Mouse (Mus musculus) megakaryocyte, embryonic 14.5 days (primary cell): ENCODE data around the gene Sap30l. TPM values are rescaled to one million over a fixed set of nuclear protein-coding genes. Genes with fewer than 3 reads are reported as not detected.
A peak's percentile ranks its signal among the peaks of the same experiment; 100 is the strongest.

ENCODE experiments used
- H3K27me3 ChIP-seq: replicated peaks from 2 replicates; pipeline ENCODE3; 2012; ENCODE audit warnings: inconsistent platforms
- H3K36me3 ChIP-seq: replicated peaks from 2 replicates; pipeline ENCODE3; 2012; ENCODE audit warnings: low read length, inconsistent platforms, mixed read lengths
- H3K4me1 ChIP-seq: 2 replicates; pipeline ENCODE4 v1.6.1; 2012; ENCODE audit warnings: inconsistent platforms
- H3K4me3 ChIP-seq: replicated peaks from 2 replicates; pipeline ENCODE3; 2012; ENCODE audit warnings: moderate library complexity, mild to moderate bottlenecking, inconsistent platforms
- H3K9me3 ChIP-seq: 2 replicates; pipeline ENCODE4 v1.6.1; 2012; ENCODE audit warnings: inconsistent platforms
- FLI1 ChIP-seq: IDR thresholded peaks from 2 replicates; pipeline ENCODE4 v1.6.1; 2012; ENCODE audit warnings: low read length, inconsistent platforms, mixed read lengths
- GATA1 ChIP-seq: IDR thresholded peaks from 3 replicates; pipeline ENCODE4 v1.6.1; 2012; ENCODE audit warnings: mixed read lengths, low read length, inconsistent platforms, borderline replicate concordance
- polyA plus RNA-seq: library from polyadenylated mRNA; stranded (reverse); fragments of >175 nt; gene quantifications from 2 replicates; pipeline ENCODE4 v1.2.3, GENCODE M21; 2012; ENCODE audit warnings: low replicate concordance; ENCODE audit not compliant: insufficient read depth

The Sap30l gene
- 87.1 and 100 TPM in 2 replicates for polyA plus RNA-seq

DNA sequence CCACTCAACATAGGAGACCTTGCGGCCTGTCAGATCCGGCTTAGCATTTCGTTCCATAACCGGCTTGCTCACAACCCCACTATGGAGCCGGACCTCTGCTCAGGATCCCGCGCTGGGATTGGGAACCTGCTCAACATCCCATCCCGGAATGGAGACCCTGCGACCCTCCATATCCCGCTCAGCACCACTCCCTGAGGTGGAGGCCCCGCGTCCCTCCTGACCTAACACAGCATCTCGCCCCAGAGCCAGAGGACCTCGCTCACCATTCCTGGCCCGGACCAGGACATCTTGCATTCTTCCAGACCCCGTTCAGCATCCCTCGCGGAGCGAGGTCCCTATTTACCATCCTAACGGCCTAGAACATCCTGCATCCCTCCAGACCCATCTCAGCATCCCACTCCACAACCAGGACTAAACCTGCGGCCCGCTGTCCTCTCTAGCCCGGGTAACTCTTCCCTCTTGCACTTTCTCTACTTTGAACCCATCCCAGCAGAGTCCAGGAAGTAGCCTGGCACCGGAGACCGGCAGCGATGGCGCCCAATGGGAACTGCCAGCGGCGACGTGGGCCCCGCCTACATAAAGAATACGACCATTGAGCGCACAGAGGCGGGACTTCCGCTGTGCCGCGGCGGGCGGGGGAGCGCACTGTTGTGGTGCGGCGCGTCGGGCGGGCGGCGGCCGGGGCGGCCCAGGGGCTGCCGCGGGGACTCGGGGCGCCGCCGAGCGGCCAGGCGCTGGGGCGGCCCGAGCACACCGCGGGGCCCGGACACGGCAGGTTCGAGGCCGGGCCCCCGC, at the start of gene Sap30l:
TSS of gene Sap30l (plus strand) at position 667 of the 795 bp plus-strand sequence.
- Histone ChIP-seq H3K4me1 (peaks cover 65% of the 10 kb centered on the region), H3K36me3 (peaks cover 17% of the 10 kb centered on the region), H3K27me3 (no peaks in the 10 kb centered on the region), H3K4me3 (peak within 1 kb of the TSS; percentile 94), H3K9me3 (no peaks in the 10 kb centered on the region)
- TF ChIP-seq FLI1 (no peak), GATA1 (no peak)

DNA sequence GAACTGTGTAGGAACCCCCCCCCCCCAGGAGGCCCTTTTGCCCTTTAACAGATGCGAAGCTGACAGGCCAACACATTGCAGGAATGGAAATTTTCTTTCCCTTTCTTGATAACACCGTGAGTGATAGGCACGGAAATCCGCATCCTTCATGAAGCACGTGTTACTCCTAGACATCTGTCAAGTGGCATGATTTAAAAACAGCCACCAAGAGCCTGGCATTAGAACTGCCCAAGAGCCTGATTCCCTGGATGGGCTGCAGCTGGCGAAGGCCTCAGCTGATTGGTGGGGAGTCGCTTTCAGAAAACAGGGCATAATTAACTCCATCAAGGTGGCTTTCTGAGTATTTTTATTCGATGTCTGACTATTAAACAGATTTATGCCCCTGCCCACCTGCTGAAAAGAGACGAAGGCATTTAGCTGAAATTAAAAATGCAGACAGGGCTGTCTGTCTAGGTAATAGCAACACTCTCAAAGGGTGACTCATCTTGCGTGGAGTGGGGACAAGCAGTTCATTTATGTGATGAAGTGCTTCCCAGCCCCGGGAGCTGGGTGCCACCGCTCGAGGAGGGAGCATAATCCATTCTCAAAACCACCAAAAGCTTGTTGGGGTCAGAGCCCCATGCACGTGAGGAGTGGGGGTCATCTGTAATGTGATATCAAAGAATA, 47.8 kb upstream of the Sap30l start:
- no peak for TF ChIP-seq FLI1
- Histone ChIP-seq H3K27me3 (peaks cover 18% of the 10 kb centered on the region), H3K36me3 (no peaks in the 10 kb centered on the region)

GRCm38 (mm10) chr11:57758621-57759020, 42.8 kb upstream of the Sap30l start:
- H3K4me1 ChIP-seq = no peaks in the 10 kb centered on the region
- peaks cover 13% of the 10 kb centered on the region for H3K27me3 ChIP-seq
- TF ChIP-seq GATA1 = no peak
- TF ChIP-seq FLI1 = no peak
- H3K9me3 ChIP-seq = no peaks in the 10 kb centered on the region
- H3K36me3 ChIP-seq = no peaks in the 10 kb centered on the region
- H3K4me3 ChIP-seq = no peak overlapping the region

More for the DNA sequence above, 47.8 kb upstream of the Sap30l start:
- H3K9me3 ChIP-seq = no peaks in the 10 kb centered on the region
- H3K4me1 ChIP-seq = no peaks in the 10 kb centered on the region
- no peak overlapping the region for H3K4me3 ChIP-seq

DNA sequence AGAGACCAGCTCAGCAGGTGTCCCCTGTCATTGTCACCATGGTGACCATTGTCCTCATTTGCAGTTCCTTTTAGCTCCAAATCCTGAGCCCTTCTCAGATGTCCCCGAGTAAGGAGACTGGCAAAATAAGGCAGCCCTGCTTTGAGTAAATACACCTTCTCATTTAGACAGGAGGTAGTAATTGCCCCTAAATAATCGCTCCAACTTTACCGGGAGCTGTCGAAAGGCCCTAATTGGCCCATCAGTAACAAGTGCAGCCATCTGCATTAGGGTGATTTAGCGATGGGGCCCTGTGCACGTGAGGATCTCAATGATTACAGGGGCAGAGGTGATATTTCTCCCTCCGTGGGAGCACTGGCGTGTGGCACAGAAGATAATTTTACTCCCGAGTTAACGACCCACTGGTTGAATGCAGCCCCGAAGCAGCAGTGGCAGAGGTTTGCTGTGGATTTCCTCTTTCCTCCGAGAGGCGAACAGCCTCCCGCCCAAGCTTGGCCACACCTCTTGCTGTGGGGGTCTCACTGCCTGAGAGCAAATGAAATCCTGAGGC, 40.9 kb upstream of the Sap30l start:
- no peaks in the 10 kb centered on the region for H3K4me1 ChIP-seq
- peaks cover 10% of the 10 kb centered on the region for H3K27me3 ChIP-seq
- no peaks in the 10 kb centered on the region for H3K9me3 ChIP-seq
- TF ChIP-seq FLI1 (no peak), GATA1 (no peak)
- H3K36me3 ChIP-seq = no peaks in the 10 kb centered on the region
- H3K4me3 ChIP-seq = no peak overlapping the region

DNA sequence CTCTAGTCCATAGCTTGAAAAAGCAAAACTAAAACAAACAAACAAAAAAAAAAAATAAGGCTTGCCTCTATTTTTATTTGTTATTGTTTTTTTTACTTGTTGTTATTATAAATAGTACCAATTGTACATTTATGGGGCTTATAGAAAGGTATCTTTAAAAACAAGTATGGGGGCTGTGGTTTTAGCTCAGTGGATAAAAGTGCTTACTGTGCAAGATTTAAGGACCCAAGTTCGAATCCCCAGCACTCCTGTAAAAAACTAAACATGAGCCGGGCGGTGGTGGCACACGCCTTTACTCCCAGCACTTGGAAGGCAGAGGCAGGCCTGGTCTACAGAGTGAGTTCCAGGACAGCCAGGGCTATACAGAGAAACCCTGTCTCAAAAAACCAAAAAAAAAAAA, 40.1 kb upstream of the Sap30l start:
- Histone ChIP-seq H3K9me3 (no peaks in the 10 kb centered on the region), H3K27me3 (peaks cover 10% of the 10 kb centered on the region), H3K4me3 (no peak overlapping the region), H3K4me1 (no peaks in the 10 kb centered on the region), H3K36me3 (no peaks in the 10 kb centered on the region)
- TF ChIP-seq FLI1 = no peak
- TF ChIP-seq GATA1 = no peak

- Histone ChIP-seq H3K4me1 (no peaks in the 10 kb centered on the region), H3K27me3 (peaks cover 10% of the 10 kb centered on the region), H3K36me3 (no peaks in the 10 kb centered on the region), H3K9me3 (no peaks in the 10 kb centered on the region), H3K4me3 (no peak overlapping the region)
- TF ChIP-seq GATA1 (no peak), FLI1 (no peak)
Measured at GRCm38 (mm10) chr11:57764124-57764523, 37.3 kb upstream of the Sap30l start.

DNA sequence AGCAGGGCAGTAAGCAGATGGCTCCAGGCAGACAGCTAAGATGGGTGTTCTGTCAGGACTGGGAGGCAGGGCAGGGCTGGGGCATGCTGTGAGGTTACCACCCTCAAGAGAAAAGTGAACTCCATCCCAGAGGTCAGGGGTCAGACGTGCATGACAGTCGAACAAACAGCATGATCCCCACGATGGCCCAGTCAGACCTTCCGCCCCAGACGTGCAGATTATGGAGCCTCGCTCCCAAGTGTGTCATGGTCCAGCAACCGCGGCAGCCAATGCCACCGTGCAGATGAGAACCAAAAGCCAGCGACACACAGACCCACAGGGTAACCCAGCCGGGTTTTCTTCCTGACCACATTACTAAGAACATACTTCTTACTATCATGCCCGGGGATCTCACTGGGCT, 34.8 kb upstream of the Sap30l start:
- H3K36me3 ChIP-seq = no peaks in the 10 kb centered on the region
- peaks cover 6% of the 10 kb centered on the region for H3K27me3 ChIP-seq
- H3K9me3 ChIP-seq = no peaks in the 10 kb centered on the region
- no peak overlapping the region for H3K4me3 ChIP-seq
- no peaks in the 10 kb centered on the region for H3K4me1 ChIP-seq
- TF ChIP-seq FLI1 (no peak), GATA1 (no peak)

DNA sequence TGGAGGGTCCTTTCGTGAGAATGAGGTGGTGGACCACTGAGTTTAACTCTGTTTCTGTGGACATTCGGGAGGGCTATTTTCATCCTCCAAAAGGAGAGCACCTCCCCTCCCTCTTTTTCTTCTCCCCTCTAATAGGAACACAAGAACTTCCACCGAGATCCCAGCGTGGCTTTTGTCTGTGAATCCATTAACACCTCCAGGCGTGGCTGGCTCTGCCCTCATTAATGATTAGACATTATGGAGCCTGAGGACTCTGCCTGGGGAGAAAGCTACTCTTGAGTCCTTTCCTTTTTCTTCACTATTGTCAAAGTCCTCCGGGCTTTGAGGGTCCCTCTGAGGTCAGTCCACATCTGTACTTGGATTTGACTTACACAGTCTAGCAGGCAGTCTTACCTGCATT, 34.3 kb upstream of the Sap30l start:
- H3K4me1 ChIP-seq = no peaks in the 10 kb centered on the region
- H3K36me3 ChIP-seq = no peaks in the 10 kb centered on the region
- H3K27me3 ChIP-seq = peaks cover 8% of the 10 kb centered on the region
- no peaks in the 10 kb centered on the region for H3K9me3 ChIP-seq
- H3K4me3 ChIP-seq = no peak overlapping the region
- TF ChIP-seq GATA1 = no peak
- no peak for TF ChIP-seq FLI1

GRCm38 (mm10) chr11:57770776-57771175, 30.7 kb upstream of the Sap30l start:
- Histone ChIP-seq H3K36me3 (no peaks in the 10 kb centered on the region), H3K27me3 (peaks cover 24% of the 10 kb centered on the region)
- TF ChIP-seq FLI1 (no peak), GATA1 (no peak)

DNA sequence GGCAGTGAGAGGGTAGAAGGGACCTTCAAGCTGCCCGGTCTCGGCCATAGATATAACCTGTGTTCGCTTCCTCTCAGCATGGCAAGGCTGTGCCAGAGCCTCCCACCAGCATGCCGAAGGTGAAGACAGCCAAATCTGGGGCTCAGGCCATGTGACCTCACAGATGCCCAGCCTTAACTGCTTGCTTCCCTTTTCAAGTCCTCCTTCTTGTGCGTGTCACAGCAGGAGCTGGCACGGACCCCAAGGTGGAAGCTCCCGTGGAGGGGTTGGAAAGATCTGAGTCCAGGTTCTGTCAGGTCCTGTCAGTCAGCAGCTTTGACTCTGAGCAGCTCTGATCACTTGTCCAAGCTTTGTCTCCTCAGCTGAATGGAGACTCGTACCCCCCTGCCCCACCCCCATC, 29.8 kb upstream of the Sap30l start:
- Histone ChIP-seq H3K4me1 (no peaks in the 10 kb centered on the region), H3K4me3 (no peak overlapping the region), H3K27me3 (peaks cover 30% of the 10 kb centered on the region), H3K36me3 (no peaks in the 10 kb centered on the region), H3K9me3 (no peaks in the 10 kb centered on the region)
- TF ChIP-seq FLI1 (no peak), GATA1 (no peak)

More at GRCm38 (mm10) chr11:57770776-57771175, 30.7 kb upstream of the Sap30l start:
- H3K9me3 ChIP-seq = no peaks in the 10 kb centered on the region
- H3K4me3 ChIP-seq = no peak overlapping the region
- no peaks in the 10 kb centered on the region for H3K4me1 ChIP-seq
